Mouse (Mus musculus) heart, embryonic 11.5 days (tissue): ENCODE measurements around the gene Gm27235. TPM values are rescaled to one million over a fixed set of nuclear protein-coding genes. Genes with fewer than 3 reads are reported as not detected.
"Not testable (repeated sequence)": the region's sequence is repeated elsewhere in the genome, so short reads cannot be mapped to it uniquely, and the experiment has no call there.

ENCODE experiments used
- ATAC-seq: fragments of 200-750 bp; cut with Nextera tagmentation; replicated peaks from 2 replicates; pipeline ENCODE4 v1.8.0; 2017; ENCODE audit warnings: moderate library complexity; ENCODE audit not compliant: insufficient number of reproducible peaks, low FRiP score, low TSS enrichment
- H3K27ac ChIP-seq: fragments of 300-500 bp; sonication (generic); 2 replicates; pipeline ENCODE4 v1.5.1; 2014; ENCODE audit warnings: mild to moderate bottlenecking, low read depth, low read length
- H3K27me3 ChIP-seq: fragments of 300-500 bp; sonication (generic); 2 replicates; pipeline ENCODE4 v1.6.1; 2014; ENCODE audit warnings: mild to moderate bottlenecking, low read length, mixed read lengths; ENCODE audit not compliant: control insufficient read depth, insufficient read depth
- H3K36me3 ChIP-seq: fragments of 300-500 bp; sonication (generic); 2 replicates; pipeline ENCODE4 v1.6.1; 2014; ENCODE audit warnings: mild to moderate bottlenecking, low read length, moderate library complexity, mixed read lengths; ENCODE audit not compliant: control insufficient read depth, insufficient read depth
- H3K4me1 ChIP-seq: fragments of 300-500 bp; sonication (generic); 2 replicates; pipeline ENCODE4 v1.6.1; 2014; ENCODE audit warnings: low read length; ENCODE audit not compliant: control insufficient read depth, insufficient read depth
- H3K4me2 ChIP-seq: fragments of 300-500 bp; sonication (generic); 2 replicates; pipeline ENCODE4 v1.6.1; 2014; ENCODE audit warnings: mild to moderate bottlenecking, moderate library complexity
- H3K4me3 ChIP-seq: fragments of 300-500 bp; sonication (generic); 2 replicates; pipeline ENCODE4 v1.5.1; 2014; ENCODE audit warnings: low read depth, low read length
- H3K9ac ChIP-seq: fragments of 300-500 bp; sonication (generic); 2 replicates; pipeline ENCODE4 v1.6.1; 2014; ENCODE audit warnings: mild to moderate bottlenecking, low read depth, low read length, moderate library complexity
- H3K9me3 ChIP-seq: fragments of 300-500 bp; sonication (generic); replicated peaks from 2 replicates; pipeline ENCODE4 v1.6.1; 2016; ENCODE audit warnings: low read length; ENCODE audit not compliant: control insufficient read depth
- WGBS: fragments of 180-500 bp; shearing (Covaris S2); extraction: QIAGEN DNeasy Blood & Tissue Kit; methylation state at CpG from one replicate; pipeline ENCODE4 v1.1.7; 2014; ENCODE audit not compliant: insufficient replicate concordance; 5-methylcytosine and 5-hydroxymethylcytosine counted together
- polyA plus RNA-seq: library from polyadenylated mRNA; unstranded; fragments of >200 nt; fragmentation: Nextera tagmentation; extraction: Ambion mirVana; gene quantifications from 2 replicates; pipeline ENCODE4 v1.2.1, GENCODE M21; 2014

Gm27235 gene
- not detected in 2 replicates for polyA plus RNA-seq

DNA sequence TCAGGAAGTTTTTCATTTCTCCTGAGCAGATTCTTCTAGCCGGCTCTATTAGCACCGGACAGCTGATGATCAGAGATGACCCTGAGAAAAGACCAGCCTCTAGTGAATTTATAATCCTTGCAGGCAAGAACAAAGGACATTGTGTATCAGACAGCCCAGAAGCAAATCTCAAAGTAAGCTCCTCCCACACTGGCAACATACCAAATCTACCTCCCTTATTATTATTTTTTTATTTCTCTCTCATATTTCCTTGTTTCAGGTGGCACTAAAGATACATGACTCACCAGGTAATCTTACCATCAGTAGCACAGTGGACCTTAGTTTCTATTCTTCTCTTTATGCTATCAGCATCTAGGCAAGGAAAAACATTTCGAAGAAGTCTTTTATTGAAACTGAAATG, at the start of gene Gm27235, which contains the start of gene D730048I06Rik:
TSS of gene Gm27235 (minus strand) at position 101 of the 400 bp plus-strand sequence.
TSS of gene D730048I06Rik (minus strand) at position 112 of the 400 bp plus-strand sequence.
- 80% methylated on average over 3 of the region's 3 CpGs for WGBS
- no peaks in the 10 kb centered on the region for H3K36me3 ChIP-seq
- H3K4me3 ChIP-seq: no peak within 1 kb of the TSS
- H3K4me2 ChIP-seq: no peak within 1 kb of the TSS
- H3K4me1 ChIP-seq: no peaks in the 10 kb centered on the region
- H3K27me3 ChIP-seq: no peaks in the 10 kb centered on the region
- H3K9ac ChIP-seq: no peak within 1 kb of the TSS
- H3K9me3 ChIP-seq: peaks cover 5% of the 10 kb centered on the region
- H3K27ac ChIP-seq: no peak within 1 kb of the TSS
- ATAC-seq: no peak

DNA sequence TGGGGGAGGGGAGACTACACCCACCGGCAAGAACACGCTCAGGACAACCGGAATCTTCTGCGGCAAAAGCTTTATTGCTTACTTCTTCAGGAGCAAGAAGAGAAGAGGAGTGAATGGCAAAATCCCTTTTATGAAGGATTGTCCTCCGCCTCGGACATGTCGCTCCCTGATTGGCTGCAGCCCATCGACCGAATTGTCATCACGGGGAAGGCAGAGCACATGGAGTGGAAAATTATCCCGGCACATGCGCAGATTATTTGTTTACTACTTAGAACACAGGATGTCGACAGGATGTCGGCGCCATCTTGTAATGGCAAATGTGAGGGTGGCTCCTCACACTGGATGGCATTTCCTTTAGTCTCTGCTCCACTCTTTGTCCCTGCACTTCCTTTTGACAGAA, 28.0 kb upstream of the Gm27235 start:
- H3K4me2 ChIP-seq, H3K36me3 ChIP-seq, ATAC-seq, H3K4me3 ChIP-seq, H3K4me1 ChIP-seq, H3K9ac ChIP-seq, H3K9me3 ChIP-seq, H3K27me3 ChIP-seq, H3K27ac ChIP-seq: not testable (repeated sequence)
- 83% methylated on average over 15 of the region's 15 CpGs for whole genome bisulfite sequencing

DNA sequence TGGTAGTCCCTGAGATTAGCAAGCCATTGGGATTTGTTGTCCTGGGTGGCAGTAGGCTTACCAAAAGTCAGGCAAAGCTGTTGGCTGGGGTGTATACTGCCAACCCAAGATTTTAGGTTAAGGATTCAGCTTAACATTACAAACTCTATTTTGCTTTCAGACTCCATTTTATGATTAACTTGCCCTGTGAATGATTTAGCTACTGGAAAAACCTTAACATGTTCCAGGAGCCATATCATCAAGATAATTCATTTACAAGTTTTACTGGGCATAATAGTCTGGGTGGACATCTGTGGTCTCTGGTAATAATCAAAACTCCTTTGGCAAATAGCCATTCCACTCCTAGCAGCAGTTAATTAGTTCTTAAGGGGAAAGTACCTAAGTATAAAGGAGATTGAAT, 8.2 kb upstream of the Gm27235 start:
- H3K27me3 ChIP-seq: no peaks in the 10 kb centered on the region
- no peak overlapping the region for H3K4me2 ChIP-seq
- H3K36me3 ChIP-seq: no peaks in the 10 kb centered on the region
- no peaks in the 10 kb centered on the region for H3K4me1 ChIP-seq
- no peak overlapping the region for H3K27ac ChIP-seq
- H3K9ac ChIP-seq: no peak overlapping the region
- peaks cover 3% of the 10 kb centered on the region; the same call in 1 of the 2 replicates for H3K9me3 ChIP-seq
- H3K4me3 ChIP-seq: no peak overlapping the region
- ATAC-seq: no peak

DNA sequence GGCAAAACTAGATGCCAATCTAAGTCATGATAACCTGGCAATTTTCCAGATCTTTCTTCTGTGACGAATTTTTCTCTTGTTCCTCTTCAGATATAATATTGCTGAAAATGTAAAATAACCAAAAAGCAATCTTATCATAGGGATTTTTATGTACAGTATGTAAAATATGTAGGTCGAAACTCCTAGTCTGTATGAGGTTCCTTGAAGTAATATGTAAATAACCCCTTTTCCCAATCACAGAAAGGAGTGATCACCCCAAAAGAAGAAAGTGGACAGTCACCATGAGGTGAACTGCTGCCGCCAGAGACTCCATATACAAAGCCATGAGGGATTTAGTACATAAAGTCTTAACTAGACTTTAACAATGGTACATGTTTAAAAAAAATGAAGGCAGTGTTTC, 11.9 kb downstream of the Gm27235 start, which contains the start of gene Gm17727:
TSS of gene Gm17727 (minus strand) at position 101 of the 400 bp plus-strand sequence.
- no peak within 1 kb of the TSS for H3K4me2 ChIP-seq
- no peak within 1 kb of the TSS for H3K27ac ChIP-seq
- H3K36me3 ChIP-seq: no peaks in the 10 kb centered on the region
- no peak within 1 kb of the TSS for H3K4me3 ChIP-seq
- no peaks in the 10 kb centered on the region for H3K4me1 ChIP-seq
- ATAC-seq: no peak
- no peaks in the 10 kb centered on the region for H3K27me3 ChIP-seq
- peaks cover 5% of the 10 kb centered on the region; the same call in 1 of the 2 replicates for H3K9me3 ChIP-seq
- WGBS: 60% methylated on average over 3 of the region's 3 CpGs
- no peak within 1 kb of the TSS for H3K9ac ChIP-seq

DNA sequence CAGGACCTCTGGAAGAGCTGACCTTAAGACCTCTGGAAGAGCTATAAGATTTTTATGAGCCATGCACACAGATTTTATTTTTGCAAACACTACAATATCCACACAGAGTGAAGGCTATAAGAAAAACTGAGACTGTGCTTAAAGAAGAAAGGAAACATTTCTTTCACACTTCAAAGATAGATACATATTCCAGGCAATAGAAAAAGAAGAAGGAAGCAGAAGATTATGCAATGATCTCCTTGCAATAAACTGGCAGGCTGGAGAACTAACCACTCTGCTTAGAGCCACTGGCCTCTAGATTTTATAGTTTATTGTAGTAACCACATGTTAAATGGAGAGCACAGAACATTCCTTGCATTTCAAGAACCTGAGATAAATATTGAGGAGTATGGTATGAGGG, 33.1 kb downstream of the Gm27235 start:
- Histone ChIP-seq H3K4me3 (no peak overlapping the region), H3K9ac (no peak overlapping the region), H3K27me3 (no peaks in the 10 kb centered on the region), H3K4me1 (no peaks in the 10 kb centered on the region), H3K36me3 (no peaks in the 10 kb centered on the region), H3K9me3 (no peaks in the 10 kb centered on the region; the same call in 1 of the 2 replicates), H3K4me2 (no peak overlapping the region), H3K27ac (no peak overlapping the region)
- no peak for ATAC-seq

DNA sequence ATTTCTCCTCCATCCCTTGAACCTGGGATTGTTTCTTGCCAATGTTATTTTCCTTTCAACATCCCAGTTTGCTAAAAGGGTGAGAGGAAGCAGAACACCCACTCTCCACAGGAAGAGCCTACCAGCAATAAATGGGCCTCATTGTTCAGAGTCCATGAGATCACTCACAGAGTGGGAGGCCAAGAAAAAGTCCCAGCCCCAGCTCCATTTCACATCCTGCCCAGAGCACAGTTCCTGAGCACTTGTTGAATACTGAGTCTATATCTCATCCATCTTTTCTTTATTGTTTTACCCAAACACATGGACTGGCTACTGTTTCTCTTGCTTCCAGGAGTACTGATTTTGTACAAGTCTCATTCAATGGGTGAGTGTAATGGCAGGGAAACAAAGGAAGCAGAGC, 49.2 kb downstream of the Gm27235 start, which contains the start of gene Gm17677:
TSS of gene Gm17677 (plus strand) at position 301 of the 400 bp plus-strand sequence.
- no peak within 1 kb of the TSS for H3K4me3 ChIP-seq
- no peak within 1 kb of the TSS for H3K4me2 ChIP-seq
- ATAC-seq: no peak
- no peaks in the 10 kb centered on the region for H3K27me3 ChIP-seq
- 0 out of 2 replicates have a peak, but pooled peaks cover 3% of the 10 kb centered on the region for H3K9me3 ChIP-seq
- no peak within 1 kb of the TSS for H3K27ac ChIP-seq
- no peaks in the 10 kb centered on the region for H3K36me3 ChIP-seq
- H3K4me1 ChIP-seq: no peaks in the 10 kb centered on the region
- no peak within 1 kb of the TSS for H3K9ac ChIP-seq

Other genes starting within 250 kb of the Gm27235 start
- gene Ddx25, start 231.6 kb downstream of the Gm27235 start, polyA plus RNA-seq: 2.5 TPM in 2 replicates
- gene Pus3, start 231.5 kb downstream of the Gm27235 start, polyA plus RNA-seq: 16.8 and 17.6 TPM in 2 replicates
- gene Pate2, start 219.8 kb downstream of the Gm27235 start, polyA plus RNA-seq: 0.46 and 0.73 TPM in 2 replicates
- gene Hyls1, start 219.7 kb downstream of the Gm27235 start, polyA plus RNA-seq: 15.4 and 16.0 TPM in 2 replicates
- not detected in 2 replicates for gene Pate4, start 178.2 kb downstream of the Gm27235 start, polyA plus RNA-seq
- not detected in 2 replicates for gene Pate3, start 141.9 kb downstream of the Gm27235 start, polyA plus RNA-seq
- not detected in 2 replicates for gene Pate1, start 102.7 kb downstream of the Gm27235 start, polyA plus RNA-seq
- not detected in 2 replicates for gene Gm17677, start 49.1 kb downstream of the Gm27235 start, polyA plus RNA-seq
- gene Gm17727, start 12.0 kb downstream of the Gm27235 start, polyA plus RNA-seq: not detected in 2 replicates
- gene D730048I06Rik, start within 50 bp of the Gm27235 start, polyA plus RNA-seq: not detected in 2 replicates
- not detected in 2 replicates for gene 9230110F15Rik, start 54.0 kb upstream of the Gm27235 start, polyA plus RNA-seq
- not detected in 2 replicates for gene 9230113P08Rik, start 118.3 kb upstream of the Gm27235 start, polyA plus RNA-seq